Mouse (Mus musculus) effector memory CD4-positive, alpha-beta T cell, adult 5 months (primary cell): Measurements from ENCODE around the gene Amy2a5. TPM values are rescaled to one million over a fixed set of nuclear protein-coding genes. Genes with fewer than 3 reads are reported as not detected.

Experiments
- polyA plus RNA-seq: library from polyadenylated mRNA; unstranded; fragments of 100-300 nt; shearing (Covaris generic); gene quantifications from one replicate; pipeline ENCODE4 v1.2.1, GENCODE M21; 2017

Gene Amy2a5
- not detected for polyA plus RNA-seq

GRCm38 (mm10) chr3:113258737-113259136 lies at the start of gene Amy2a5:
Amy2a5 (minus strand) TSS chr3:113258837.

GRCm38 (mm10) chr3:113291349-113291748 lies 32.7 kb upstream of the Amy2a5 start, which contains the start of gene Amy2a4:
Amy2a4 (minus strand) TSS chr3:113291449.

Other genes with a start within 250 kb of the Amy2a5 start
- gene Amy2a4, start 32.6 kb upstream of the Amy2a5 start, polyA plus RNA-seq: not detected
- gene Amy2a3, start 65.2 kb upstream of the Amy2a5 start, polyA plus RNA-seq: not detected
- gene Amy2a2, start 97.8 kb upstream of the Amy2a5 start, polyA plus RNA-seq: not detected